ENCODE assay signal across 21 mouse cellular contexts in genomic region chr4:16820371-16820770, GRCm38 (mm10).
A peak's percentile ranks its signal among the peaks of the same experiment; 100 is the strongest.
DNase-seq lines count a peak whose midpoint lies in the region; ATAC-seq lines count a peak whose summit lies in the region.
"Had no signal": no experiment of that assay in that cellular context is flagged by ENCODE, and none has a peak within 500 bp of the region (broad histone marks: within the 10 kb centered on the region; RNA-seq: fewer than 3 reads in every experiment).

No protein-coding gene starts in this region.

- H3K9ac ChIP-seq in embryonic facial prominence, embryonic 14.5 days (ENCODE audit: low read depth, low read length) = no peak overlapping the region
- H3K9ac ChIP-seq in midbrain, embryonic 11.5 days (ENCODE audit: low read length) = no peak overlapping the region
- H3K9ac ChIP-seq: embryonic facial prominence, embryonic 13.5 days; forebrain, embryonic 13.5 days; forebrain, embryonic 15.5 days; forebrain, postnatal 0 days had no signal

- no peak for ATAC-seq in embryonic facial prominence, embryonic 14.5 days (ENCODE audit: low read depth)
- no peak for ATAC-seq in midbrain, embryonic 11.5 days (ENCODE audit: low FRiP score)
- ATAC-seq: CD4-positive, CD25-positive, alpha-beta regulatory T cell, adult 4 months; forebrain, embryonic 13.5 days; forebrain, embryonic 15.5 days; forebrain, postnatal 0 days had no signal

- H3K4me1 ChIP-seq in embryonic facial prominence, embryonic 14.5 days (ENCODE audit: control insufficient read depth, insufficient read depth, low read length) = no peaks in the 10 kb centered on the region
- no peaks in the 10 kb centered on the region for H3K4me1 ChIP-seq in embryonic facial prominence, embryonic 10.5 days
- no peaks in the 10 kb centered on the region for H3K4me1 ChIP-seq in midbrain, embryonic 11.5 days (ENCODE audit: control insufficient read depth, insufficient read depth, low read length)
- H3K4me1 ChIP-seq: embryonic facial prominence, embryonic 13.5 days; forebrain, embryonic 13.5 days; forebrain, embryonic 15.5 days had no signal

- no peaks in the 10 kb centered on the region for H3K27me3 ChIP-seq in embryonic facial prominence, embryonic 14.5 days (replicated peaks; ENCODE audit: control insufficient read depth, insufficient read depth, low read length)
- no peaks in the 10 kb centered on the region for H3K27me3 ChIP-seq in embryonic facial prominence, embryonic 10.5 days (replicated peaks; ENCODE audit: low read depth, poor library complexity, severe bottlenecking)
- H3K27me3 ChIP-seq in midbrain, embryonic 11.5 days (ENCODE audit: control insufficient read depth, insufficient read depth, low read length) = no peaks in the 10 kb centered on the region
- H3K27me3 ChIP-seq: CH12.LX; embryonic facial prominence, embryonic 13.5 days; forebrain, embryonic 13.5 days; forebrain, embryonic 15.5 days had no signal

- no peak overlapping the region for H3K4me2 ChIP-seq in embryonic facial prominence, embryonic 14.5 days (ENCODE audit: low read depth, low read length)
- H3K4me2 ChIP-seq in midbrain, embryonic 11.5 days = no peak overlapping the region
- H3K4me2 ChIP-seq: embryonic facial prominence, embryonic 13.5 days; forebrain, embryonic 13.5 days; forebrain, embryonic 15.5 days had no signal

- 72% methylated on average over 2 of the region's 2 CpGs for WGBS in embryonic facial prominence, embryonic 14.5 days
- WGBS in embryonic facial prominence, embryonic 10.5 days = 72% methylated on average over 2 of the region's 2 CpGs
- 74% methylated on average over 2 of the region's 2 CpGs for WGBS in midbrain, embryonic 11.5 days

- DNase-seq in embryonic facial prominence, embryonic 14.5 days (ENCODE audit: low spot score) = peak; percentile 1
- DNase-seq in embryonic facial prominence, embryonic 10.5 days (ENCODE audit: low spot score) = no peak
- DNase-seq in retina, embryonic 14.5 days (ENCODE audit: low spot score) = peak; percentile 76
- DNase-seq in layer of hippocampus, postnatal 36 days = no peak
- DNase-seq in midbrain, embryonic 11.5 days (ENCODE audit: low spot score, missing footprints) = no peak
- DNase-seq: adrenal gland, adult 2 months; adrenal gland, postnatal 10 days; adrenal gland, postnatal 25 days; B cell, adult 2 months; cerebellum, adult 11-12 months; cerebellum, adult 2 months; cerebellum, adult 9-10 months; cerebellum, postnatal 10 days; cerebellum, postnatal 25 days; forebrain, postnatal 0 days had no signal

- no peak overlapping the region for H3K4me3 ChIP-seq in embryonic facial prominence, embryonic 14.5 days (ENCODE audit: low read depth, low read length)
- no peak overlapping the region for H3K4me3 ChIP-seq in embryonic facial prominence, embryonic 10.5 days
- H3K4me3 ChIP-seq in midbrain, embryonic 11.5 days (ENCODE audit: low read depth, low read length) = no peak overlapping the region
- H3K4me3 ChIP-seq: embryonic facial prominence, embryonic 13.5 days; forebrain, embryonic 13.5 days; forebrain, embryonic 15.5 days had no signal

- H3K27ac ChIP-seq in embryonic facial prominence, embryonic 14.5 days (replicated peaks; ENCODE audit: low read depth, low read length) = no peak overlapping the region
- H3K27ac ChIP-seq in embryonic facial prominence, embryonic 10.5 days (replicated peaks) = no peak overlapping the region
- no peak overlapping the region for H3K27ac ChIP-seq in midbrain, embryonic 11.5 days (ENCODE audit: low read depth, low read length)
- H3K27ac ChIP-seq: embryonic facial prominence, embryonic 13.5 days; forebrain, embryonic 13.5 days; forebrain, embryonic 15.5 days had no signal

- no peaks in the 10 kb centered on the region for H3K36me3 ChIP-seq in embryonic facial prominence, embryonic 14.5 days (ENCODE audit: control insufficient read depth, insufficient read depth, low read length)
- no peaks in the 10 kb centered on the region for H3K36me3 ChIP-seq in embryonic facial prominence, embryonic 10.5 days (replicated peaks)
- no peaks in the 10 kb centered on the region for H3K36me3 ChIP-seq in midbrain, embryonic 11.5 days (ENCODE audit: control insufficient read depth, insufficient read depth, low read length)
- H3K36me3 ChIP-seq: embryonic facial prominence, embryonic 13.5 days; forebrain, embryonic 15.5 days; G1E had no signal

- no peaks in the 10 kb centered on the region for H3K9me3 ChIP-seq in embryonic facial prominence, embryonic 14.5 days (ENCODE audit: control insufficient read depth, low read length)
- H3K9me3 ChIP-seq in embryonic facial prominence, embryonic 10.5 days = no peaks in the 10 kb centered on the region
- H3K9me3 ChIP-seq in midbrain, embryonic 11.5 days (ENCODE audit: control insufficient read depth, low read length) = no peaks in the 10 kb centered on the region
- H3K9me3 ChIP-seq: forebrain, embryonic 13.5 days; forebrain, embryonic 15.5 days; G1E had no signal

Comparison
In these comparisons a context has a peak if more than half of its experiments do, and no peak if none do; other contexts are left out.
1. DNase-seq: peak in embryonic facial prominence, embryonic 14.5 days (single experiment) and retina, embryonic 14.5 days (single experiment); none in embryonic facial prominence, embryonic 10.5 days (single experiment), layer of hippocampus, postnatal 36 days (0 of 2) and midbrain, embryonic 11.5 days (single experiment).